Mouse (Mus musculus): ENCODE data around the gene Csad. TPM values are rescaled to one million over a fixed set of nuclear protein-coding genes. Genes with fewer than 3 reads are reported as not detected.

The Csad gene
- total RNA-seq, 2 experiments from 2014 or later, result 39.5 to 40.4 TPM

GRCm38 (mm10) chr15:102188096-102188495, 16.4 kb downstream of the Csad start:
- no peak for DNase-seq (ENCODE audit: low spot score in 2 of 2)
- Histone ChIP-seq H3K27ac (no peak overlapping the region), H3K4me3 (no peak overlapping the region)
- no peak for TF ChIP-seq CTCF (conservative IDR thresholded peaks at IDR 0.05)

- TF ChIP-seq CTCF (conservative IDR thresholded peaks at IDR 0.05), result no peak
- Histone ChIP-seq H3K27ac (no peak overlapping the region), H3K4me3 (no peak overlapping the region)
- DNase-seq (ENCODE audit: low spot score in 2 of 2), result no peak
These were observed 18.3 kb downstream of the Csad start for GRCm38 (mm10) chr15:102186239-102186638.

- Histone ChIP-seq H3K27ac (no peak overlapping the region), H3K4me3 (no peak overlapping the region)
- DNase-seq (ENCODE audit: low spot score in 2 of 2), result no peak
- no peak for TF ChIP-seq CTCF (conservative IDR thresholded peaks at IDR 0.05)
These were observed 21.4 kb downstream of the Csad start for GRCm38 (mm10) chr15:102183076-102183475.

- no peak for TF ChIP-seq CTCF (conservative IDR thresholded peaks at IDR 0.05)
- no peak overlapping the region for H3K4me3 ChIP-seq
- no peak for DNase-seq (ENCODE audit: low spot score in 2 of 2)
- no peak overlapping the region for H3K27ac ChIP-seq
These were observed 24.6 kb downstream of the Csad start for GRCm38 (mm10) chr15:102179924-102180323.

GRCm38 (mm10) chr15:102179106-102179505, 25.4 kb downstream of the Csad start:
- no peak overlapping the region for H3K27ac ChIP-seq
- no peak overlapping the region for H3K4me3 ChIP-seq
- DNase-seq (ENCODE audit: low spot score in 2 of 2), result no peak
- TF ChIP-seq CTCF (conservative IDR thresholded peaks at IDR 0.05), result no peak

GRCm38 (mm10) chr15:102178279-102178678, 26.2 kb downstream of the Csad start:
- Histone ChIP-seq H3K27ac (no peak overlapping the region), H3K4me3 (no peak overlapping the region)
- TF ChIP-seq CTCF (conservative IDR thresholded peaks at IDR 0.05), result peak; percentile 95
- DNase-seq (ENCODE audit: low spot score in 2 of 2), result peak; percentile 64 to 87

- no peak overlapping the region for H3K27ac ChIP-seq
- H3K4me3 ChIP-seq, result no peak overlapping the region
- TF ChIP-seq CTCF (conservative IDR thresholded peaks at IDR 0.05), result no peak
- no peak for DNase-seq (ENCODE audit: low spot score in 2 of 2)
These were observed 27.1 kb downstream of the Csad start for GRCm38 (mm10) chr15:102177417-102177816.

GRCm38 (mm10) chr15:102176571-102177316, 27.8 kb downstream of the Csad start:
- DNase-seq (ENCODE audit: low spot score in 2 of 2), result no peak
- TF ChIP-seq CTCF (conservative IDR thresholded peaks at IDR 0.05), result no peak
- Histone ChIP-seq H3K27ac (no peak overlapping the region), H3K4me3 (no peak overlapping the region)

- no peak for TF ChIP-seq CTCF (conservative IDR thresholded peaks at IDR 0.05)
- Histone ChIP-seq H3K4me3 (no peak overlapping the region), H3K27ac (no peak overlapping the region)
- no peak for DNase-seq (ENCODE audit: low spot score in 2 of 2)
These were observed 28.7 kb downstream of the Csad start for GRCm38 (mm10) chr15:102175736-102176319.

GRCm38 (mm10) chr15:102173581-102173980, 30.9 kb downstream of the Csad start:
- Histone ChIP-seq H3K27ac (no peak overlapping the region), H3K4me3 (no peak overlapping the region)
- TF ChIP-seq CTCF (conservative IDR thresholded peaks at IDR 0.05), result no peak
- DNase-seq (ENCODE audit: low spot score in 2 of 2), result no peak

GRCm38 (mm10) chr15:102169064-102169463, 35.5 kb downstream of the Csad start:
- no peak for DNase-seq (ENCODE audit: low spot score in 2 of 2)
- Histone ChIP-seq H3K4me3 (no peak overlapping the region), H3K27ac (no peak overlapping the region)
- no peak for TF ChIP-seq CTCF (conservative IDR thresholded peaks at IDR 0.05)

GRCm38 (mm10) chr15:102167620-102168021, 36.9 kb downstream of the Csad start:
- Histone ChIP-seq H3K4me3 (no peak overlapping the region), H3K27ac (no peak overlapping the region)
- TF ChIP-seq CTCF (conservative IDR thresholded peaks at IDR 0.05), result no peak
- no peak for DNase-seq (ENCODE audit: low spot score in 2 of 2)

- no peak for TF ChIP-seq CTCF (conservative IDR thresholded peaks at IDR 0.05)
- Histone ChIP-seq H3K4me3 (no peak overlapping the region), H3K27ac (no peak overlapping the region)
- no peak for DNase-seq (ENCODE audit: low spot score in 2 of 2)
These were observed 38.9 kb downstream of the Csad start for GRCm38 (mm10) chr15:102165468-102166100.
